Mouse (Mus musculus) frontal cortex, adult 2 months (tissue): Measurements from ENCODE around the gene Rdh9. TPM values are rescaled to one million over a fixed set of nuclear protein-coding genes. Genes with fewer than 3 reads are reported as not detected.

Source experiments
- DNase-seq, 2 experiments: peaks; one replicate each; pipeline ENCODE4 v3.0.0; 2022; ENCODE audit warnings: low spot score in 1 of 2; ENCODE audit errors: extremely low spot score in 1 of 2
- polyA plus RNA-seq: library from polyadenylated mRNA; depleted of rRNA; stranded (reverse); fragments of >200 nt; gene quantifications from 2 replicates; pipeline ENCODE4 v1.2.3, GENCODE M21; 2012; rRNA removed

Rdh9 gene
- polyA plus RNA-seq, 1 experiment: 0.90 TPM

- DNase-seq: peak in 1 of 2 experiments; percentile 25
Measured at GRCm38 (mm10) chr10:127838539-127838938, 62.4 kb downstream of the Rdh9 start.

- no peak for DNase-seq
Measured at GRCm38 (mm10) chr10:127840776-127841175, 64.6 kb downstream of the Rdh9 start.

Other genes starting within 250 kb of the Rdh9 start
- 9.3 and 12.1 TPM in 2 replicates for gene Nxph4, start 241.8 kb upstream of the Rdh9 start, polyA plus RNA-seq
- gene Lrp1, start 155.2 kb upstream of the Rdh9 start, polyA plus RNA-seq: 279 and 283 TPM in 2 replicates
- 11.0 and 11.9 TPM in 2 replicates for gene Stat6, start 133.4 kb upstream of the Rdh9 start, polyA plus RNA-seq
- 4.5 and 4.8 TPM in 2 replicates for gene Nemp1, start 109.5 kb upstream of the Rdh9 start, polyA plus RNA-seq
- gene Nab2, start 107.8 kb upstream of the Rdh9 start, polyA plus RNA-seq: 38.2 and 46.1 TPM in 2 replicates
- 1.4 and 1.5 TPM in 2 replicates for gene Myo1a, start 71.2 kb upstream of the Rdh9 start, polyA plus RNA-seq
- 34.9 and 38.9 TPM in 2 replicates for gene Tac2, start 51.9 kb upstream of the Rdh9 start, polyA plus RNA-seq
- gene Zbtb39, start 36.8 kb upstream of the Rdh9 start, polyA plus RNA-seq: 6.0 and 6.1 TPM in 2 replicates
- 1.1 and 1.9 TPM in 2 replicates for gene Gpr182, start 24.7 kb upstream of the Rdh9 start, polyA plus RNA-seq
- gene Rdh1, start 16.7 kb upstream of the Rdh9 start, polyA plus RNA-seq: 0.11 and 0.18 TPM in 2 replicates
- 0.17 and 0.40 TPM in 2 replicates for gene Rdh16f1, start 16.6 kb upstream of the Rdh9 start, polyA plus RNA-seq
- 0.26 and 0.32 TPM in 2 replicates for gene Rdh16, start 24.8 kb downstream of the Rdh9 start, polyA plus RNA-seq
- gene Rdh19, start 73.5 kb downstream of the Rdh9 start, polyA plus RNA-seq: not detected in 2 replicates
- gene Rdh16f2, start 90.1 kb downstream of the Rdh9 start, polyA plus RNA-seq: 0.15 TPM in 1 of 2 replicates, not detected in the other
- not detected in 2 replicates for gene Rdh7, start 112.4 kb downstream of the Rdh9 start, polyA plus RNA-seq
- gene Sdr9c7, start 122.1 kb downstream of the Rdh9 start, polyA plus RNA-seq: 0.11 and 0.16 TPM in 2 replicates
- 0.10 and 0.29 TPM in 2 replicates for gene Hsd17b6, start 231.2 kb downstream of the Rdh9 start, polyA plus RNA-seq
- gene Prim1, start 238.8 kb downstream of the Rdh9 start, polyA plus RNA-seq: 9.5 and 9.9 TPM in 2 replicates